Mouse (Mus musculus): ENCODE measurements around the gene Ctnnd2. TPM values are rescaled to one million over a fixed set of nuclear protein-coding genes. Genes with fewer than 3 reads are reported as not detected.
"Not testable (repeated sequence)": the region's sequence is repeated elsewhere in the genome, so short reads cannot be mapped to it uniquely, and the experiment has no call there.

Ctnnd2 gene
- 41.4 and 41.6 TPM in 2 replicates for polyA plus RNA-seq (2016; fragmentation: Nextera tagmentation; extraction: Ambion mirVana)

DNA sequence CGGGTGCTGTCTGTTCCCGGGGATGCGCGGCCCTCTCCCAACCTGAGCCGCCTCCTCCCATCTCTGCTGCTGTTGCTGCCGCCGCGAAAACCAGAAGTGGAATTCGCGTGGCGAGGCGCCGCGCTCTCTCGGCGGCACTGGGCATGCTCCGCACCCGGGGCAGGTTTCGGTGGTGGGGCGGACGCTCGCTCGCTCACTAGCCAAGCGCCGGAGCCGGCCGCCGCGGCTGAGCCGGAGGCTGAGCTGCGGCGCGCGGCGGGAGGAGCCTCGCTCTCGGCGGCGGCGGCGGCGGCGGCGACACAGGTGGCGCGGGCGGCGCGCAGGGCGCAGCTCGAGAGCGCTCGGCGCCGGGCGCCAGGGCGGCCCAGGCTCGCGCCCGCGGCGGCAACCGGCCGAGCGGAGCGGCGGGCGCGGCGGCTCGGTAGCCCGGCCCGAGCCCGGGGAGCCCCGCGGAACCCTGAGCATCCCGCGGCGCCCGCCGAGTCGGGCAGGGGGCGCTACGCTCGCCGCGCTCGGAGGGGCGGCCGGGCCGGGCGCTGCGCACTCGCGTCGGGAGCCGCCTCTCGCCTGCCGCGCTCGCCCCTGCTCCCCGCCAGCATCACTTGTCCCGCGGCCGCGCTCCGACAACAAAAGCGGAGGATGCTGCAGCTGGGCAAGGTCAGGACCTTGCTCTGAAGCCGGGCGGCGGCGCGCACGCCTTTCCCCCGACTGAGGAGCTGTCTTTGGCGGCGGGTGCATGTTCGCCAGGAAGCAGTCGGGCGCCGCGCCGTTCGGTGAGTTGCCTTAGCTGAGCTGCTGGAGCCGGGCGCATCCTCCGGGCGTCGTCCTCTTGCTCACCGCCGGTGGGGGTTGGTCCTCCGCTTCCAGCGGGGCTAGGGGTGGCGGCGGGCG lies at the start of gene Ctnnd2:
Gene Ctnnd2 (plus strand): TSS at position 203 of the 891 bp plus-strand sequence.
- H3K27me3 ChIP-seq (replicated peaks): no peaks in the 10 kb centered on the region
- under 1% methylated on average over 109 of the region's 136 CpGs for WGBS
- ATAC-seq (ENCODE audit: low FRiP score, low read depth): peak; percentile 90
- no peaks in the 10 kb centered on the region for H3K4me1 ChIP-seq
- peak within 1 kb of the TSS; percentile 82 for H3K9ac ChIP-seq
- peak within 1 kb of the TSS; percentile 96 for H3K27ac ChIP-seq
- H3K4me3 ChIP-seq: peak within 1 kb of the TSS; percentile 71
- no peaks in the 10 kb centered on the region for H3K9me3 ChIP-seq
- H3K4me2 ChIP-seq (replicated peaks): peak within 1 kb of the TSS; percentile 82
- H3K36me3 ChIP-seq: no peaks in the 10 kb centered on the region

DNA sequence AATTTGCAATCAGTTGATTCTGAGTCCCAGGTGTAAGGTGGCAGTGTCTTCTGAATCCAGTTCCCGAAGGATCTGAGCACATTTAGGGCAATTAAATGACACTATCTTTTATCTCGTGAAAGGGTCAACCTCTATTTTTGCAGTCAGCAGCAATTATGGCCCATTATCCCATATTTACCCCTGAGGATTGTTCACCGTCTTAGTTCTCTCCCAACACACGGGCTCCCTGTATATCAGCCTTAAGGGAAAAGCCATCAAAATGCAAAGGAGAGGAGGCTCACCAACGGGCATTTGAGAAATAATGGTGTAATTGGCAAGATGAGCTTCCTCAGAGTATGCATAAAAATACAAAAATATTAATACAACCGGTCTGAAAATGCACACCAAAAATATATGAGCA lies 41.7 kb upstream of the Ctnnd2 start:
- no peaks in the 10 kb centered on the region for H3K27me3 ChIP-seq (replicated peaks)
- peak; percentile 25; the same call in 1 of the 2 replicates for ATAC-seq (ENCODE audit: low FRiP score, low read depth)
- 62% methylated on average over 6 of the region's 6 CpGs for WGBS

DNA sequence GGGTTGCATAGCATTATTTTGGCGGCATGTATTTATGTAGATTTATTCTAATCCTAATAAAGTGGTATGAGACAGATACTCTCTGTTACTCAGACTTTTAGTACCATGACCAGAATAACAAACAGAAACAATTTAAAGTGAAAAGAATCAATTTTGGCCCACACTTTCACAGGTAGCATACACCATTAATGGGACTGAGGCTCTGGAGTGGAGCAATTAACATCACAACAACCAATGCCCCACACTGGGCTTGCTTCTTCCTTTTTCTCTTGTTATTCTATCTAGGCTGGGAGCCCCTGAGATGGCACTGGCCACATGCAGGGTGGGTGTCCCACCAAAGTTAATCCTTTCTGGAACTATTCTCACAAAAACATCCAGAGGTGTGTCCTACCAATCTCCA lies 32.8 kb upstream of the Ctnnd2 start:
- H3K9me3 ChIP-seq; ATAC-seq (ENCODE audit: low FRiP score, low read depth); H3K27ac ChIP-seq; H3K9ac ChIP-seq; H3K4me1 ChIP-seq; H3K27me3 ChIP-seq (replicated peaks); H3K36me3 ChIP-seq; H3K4me2 ChIP-seq (replicated peaks); H3K4me3 ChIP-seq: not testable (repeated sequence)
- 27% methylated on average over 1 of the region's 1 CpGs for WGBS

More for the DNA sequence above, 41.7 kb upstream of the Ctnnd2 start:
- H3K9ac ChIP-seq: no peak overlapping the region
- H3K36me3 ChIP-seq: no peaks in the 10 kb centered on the region
- H3K4me3 ChIP-seq: no peak overlapping the region
- H3K4me1 ChIP-seq: no peaks in the 10 kb centered on the region
- H3K4me2 ChIP-seq (replicated peaks): no peak overlapping the region
- H3K9me3 ChIP-seq: no peaks in the 10 kb centered on the region
- no peak overlapping the region for H3K27ac ChIP-seq

DNA sequence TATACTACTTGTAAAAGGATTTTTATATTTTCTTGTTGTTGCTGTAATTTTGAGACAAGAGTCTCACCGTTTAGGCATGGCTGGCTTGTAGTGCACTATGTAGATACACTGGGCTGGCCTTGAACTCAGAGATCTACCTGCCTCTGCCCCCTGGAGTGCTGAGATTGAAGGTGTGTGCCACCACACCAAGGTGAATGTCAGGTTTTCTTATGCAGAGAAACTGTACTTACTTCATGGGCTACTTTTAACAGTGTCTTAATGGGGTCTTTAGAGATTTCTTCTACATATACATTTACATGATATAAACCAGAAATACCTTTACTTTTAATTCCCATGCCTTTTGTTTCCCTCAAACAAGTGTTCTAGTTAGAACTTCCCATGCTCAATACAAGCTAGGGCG lies 27.0 kb upstream of the Ctnnd2 start:
- H3K27me3 ChIP-seq (replicated peaks): no peaks in the 10 kb centered on the region
- no peaks in the 10 kb centered on the region for H3K9me3 ChIP-seq
- H3K27ac ChIP-seq: no peak overlapping the region
- no peak overlapping the region for H3K4me2 ChIP-seq (replicated peaks)
- no peak overlapping the region for H3K9ac ChIP-seq
- WGBS: 84% methylated on average over 2 of the region's 2 CpGs
- no peaks in the 10 kb centered on the region for H3K36me3 ChIP-seq
- H3K4me3 ChIP-seq: no peak overlapping the region
- no peak for ATAC-seq (ENCODE audit: low FRiP score, low read depth)
- H3K4me1 ChIP-seq: no peaks in the 10 kb centered on the region

DNA sequence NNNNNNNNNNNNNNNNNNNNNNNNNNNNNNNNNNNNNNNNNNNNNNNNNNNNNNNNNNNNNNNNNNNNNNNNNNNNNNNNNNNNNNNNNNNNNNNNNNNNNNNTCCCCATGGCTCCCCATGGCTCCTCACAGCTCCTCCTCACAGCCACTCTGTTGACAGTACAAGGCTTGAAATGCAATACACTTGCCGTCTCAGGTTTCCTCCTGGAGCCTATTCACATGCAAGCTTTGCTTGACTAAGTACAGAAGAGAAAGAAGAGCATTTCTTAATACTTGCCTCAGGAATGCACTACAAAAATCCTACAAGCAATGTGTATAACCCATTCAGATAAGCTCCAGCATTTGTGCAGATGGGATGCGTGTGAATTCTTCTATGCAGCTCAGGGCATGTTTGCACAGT lies 20.2 kb upstream of the Ctnnd2 start:
- H3K4me2 ChIP-seq (replicated peaks): no peak overlapping the region
- no peaks in the 10 kb centered on the region for H3K4me1 ChIP-seq
- H3K9me3 ChIP-seq: no peaks in the 10 kb centered on the region
- H3K27ac ChIP-seq: no peak overlapping the region
- WGBS: 54% methylated on average over 2 of the region's 2 CpGs
- no peaks in the 10 kb centered on the region for H3K27me3 ChIP-seq (replicated peaks)
- H3K4me3 ChIP-seq: no peak overlapping the region
- no peak overlapping the region for H3K9ac ChIP-seq
- no peaks in the 10 kb centered on the region for H3K36me3 ChIP-seq
- ATAC-seq (ENCODE audit: low FRiP score, low read depth): no peak

DNA sequence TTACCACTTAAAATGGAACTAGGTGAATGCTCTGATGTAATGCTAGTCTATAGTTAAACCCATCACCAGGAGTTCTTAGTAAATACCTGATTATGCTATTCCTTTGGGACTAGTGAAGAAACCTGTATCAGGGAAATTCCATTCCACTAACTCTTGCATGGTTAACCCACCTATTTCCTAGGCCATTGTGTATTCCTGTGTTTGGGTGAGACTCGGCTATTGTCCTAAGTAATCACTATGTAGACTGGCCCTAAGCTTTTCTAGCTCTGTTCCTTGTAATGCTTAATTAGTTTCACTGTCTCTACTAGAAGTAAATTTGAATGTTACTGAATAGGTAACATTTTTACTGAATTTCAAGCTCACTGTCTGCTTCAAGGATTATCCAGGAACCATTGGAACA lies 14.4 kb upstream of the Ctnnd2 start:
- Histone ChIP-seq H3K36me3 (no peaks in the 10 kb centered on the region), H3K27ac (no peak overlapping the region), H3K4me1 (no peaks in the 10 kb centered on the region), H3K27me3 (replicated peaks) (no peaks in the 10 kb centered on the region), H3K9me3 (no peaks in the 10 kb centered on the region), H3K4me2 (replicated peaks) (no peak overlapping the region), H3K4me3 (no peak overlapping the region), H3K9ac (no peak overlapping the region)
- ATAC-seq (ENCODE audit: low FRiP score, low read depth): no peak
- 94% methylated on average over 1 of the region's 1 CpGs for WGBS

DNA sequence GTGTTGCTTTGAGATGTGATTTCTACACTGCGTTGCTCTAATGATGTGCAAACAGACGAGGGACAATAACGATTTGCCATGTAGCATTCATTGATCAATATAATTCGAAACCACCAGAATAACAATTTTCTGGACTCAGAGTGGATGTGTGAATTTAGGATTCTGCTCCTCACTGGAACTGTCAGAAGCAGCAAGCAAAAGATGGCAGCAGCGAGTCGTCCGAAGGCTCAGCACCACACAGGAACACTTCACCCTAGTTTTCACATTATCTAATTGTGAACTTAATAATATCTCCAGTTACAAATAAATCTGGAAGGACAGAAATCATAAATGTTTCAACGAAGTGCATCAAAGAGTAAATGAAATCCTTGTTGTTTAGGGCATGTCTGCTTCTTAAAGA lies 2.4 kb upstream of the Ctnnd2 start:
- H3K4me3 ChIP-seq: no peak overlapping the region
- no peaks in the 10 kb centered on the region for H3K4me1 ChIP-seq
- ATAC-seq (ENCODE audit: low FRiP score, low read depth): no peak
- no peaks in the 10 kb centered on the region for H3K9me3 ChIP-seq
- no peaks in the 10 kb centered on the region for H3K36me3 ChIP-seq
- H3K27ac ChIP-seq: no peak overlapping the region
- H3K4me2 ChIP-seq (replicated peaks): no peak overlapping the region
- no peaks in the 10 kb centered on the region for H3K27me3 ChIP-seq (replicated peaks)
- H3K9ac ChIP-seq: no peak overlapping the region
- 82% methylated on average over 8 of the region's 8 CpGs for WGBS

DNA sequence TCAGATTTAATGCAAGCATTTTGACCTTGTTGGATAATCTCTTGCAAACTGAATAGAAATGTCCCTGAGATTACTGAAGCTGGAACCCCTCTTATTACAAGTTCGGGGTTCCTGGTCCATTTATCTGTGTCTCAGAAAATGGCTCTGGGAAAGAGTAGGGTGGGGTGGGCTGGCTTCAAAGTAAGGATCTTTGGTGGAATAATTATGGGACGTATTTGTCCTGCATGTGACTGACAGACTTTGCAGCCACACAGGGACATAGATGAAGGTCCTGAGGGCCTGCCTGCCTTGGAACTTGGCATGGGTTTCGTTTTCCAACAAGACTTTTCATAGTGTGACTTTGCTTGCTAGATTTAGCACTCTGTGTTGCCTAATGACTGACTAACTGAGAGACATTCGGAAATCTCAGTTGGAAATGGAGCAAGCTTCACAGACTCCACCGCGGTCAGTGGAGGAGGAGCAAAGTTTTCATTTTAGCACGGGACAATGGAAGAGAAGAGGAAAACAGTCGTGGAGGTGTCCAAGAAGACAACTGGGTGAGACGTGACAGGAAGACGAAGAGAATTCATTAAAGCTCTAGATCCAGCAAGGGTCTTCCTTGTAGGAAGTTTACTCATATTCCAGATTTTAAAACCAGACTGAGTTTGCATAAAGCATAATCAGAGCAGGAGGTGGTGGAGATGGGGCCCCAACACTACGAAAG lies 749 bp upstream of the Ctnnd2 start:
- no peaks in the 10 kb centered on the region for H3K27me3 ChIP-seq (replicated peaks)
- peak overlapping the region; percentile 82 for H3K9ac ChIP-seq
- no peaks in the 10 kb centered on the region for H3K4me1 ChIP-seq
- H3K36me3 ChIP-seq: no peaks in the 10 kb centered on the region
- H3K9me3 ChIP-seq: no peaks in the 10 kb centered on the region
- peak overlapping the region; percentile 71 for H3K4me3 ChIP-seq
- H3K27ac ChIP-seq: peak overlapping the region; percentile 96; the same call in 1 of the 2 replicates
- WGBS: 20% methylated on average over 11 of the region's 11 CpGs
- no peak for ATAC-seq (ENCODE audit: low FRiP score, low read depth)
- peak overlapping the region; percentile 82 for H3K4me2 ChIP-seq (replicated peaks)

DNA sequence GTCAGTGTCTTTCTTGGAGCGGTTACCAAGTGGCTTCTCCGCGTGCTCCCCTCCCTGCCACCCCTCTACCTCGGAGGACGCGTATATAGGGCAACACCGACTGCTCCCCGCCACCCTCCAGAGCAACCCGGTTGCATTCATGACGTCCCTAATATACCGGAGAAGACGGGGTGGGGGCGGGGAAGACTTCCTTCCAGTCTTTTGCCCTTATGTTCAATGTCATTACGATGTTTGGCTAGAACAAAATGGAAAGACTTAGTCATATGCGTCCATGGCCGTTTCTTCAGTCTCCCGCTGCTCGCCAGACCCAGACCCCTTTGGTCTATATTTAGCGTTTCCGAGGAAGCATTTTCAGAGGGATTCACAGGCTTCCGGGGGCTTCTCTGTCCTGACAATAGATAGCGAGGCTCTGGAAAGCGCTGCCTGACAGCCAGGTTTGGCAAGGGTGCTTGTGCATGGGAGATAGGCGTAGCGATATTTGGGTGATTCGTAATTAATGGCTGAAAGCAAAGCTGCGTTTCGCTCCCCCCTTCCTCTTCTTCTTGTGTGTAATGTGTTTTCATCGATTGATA lies 1.1 kb downstream of the Ctnnd2 start:
- no peaks in the 10 kb centered on the region for H3K27me3 ChIP-seq (replicated peaks)
- peak overlapping the region; percentile 96 for H3K27ac ChIP-seq
- H3K36me3 ChIP-seq: no peaks in the 10 kb centered on the region
- H3K9ac ChIP-seq: peak overlapping the region; percentile 82
- ATAC-seq (ENCODE audit: low FRiP score, low read depth): peak; percentile 83
- peak overlapping the region; percentile 71 for H3K4me3 ChIP-seq
- WGBS: under 1% methylated on average over 29 of the region's 29 CpGs
- peak overlapping the region; percentile 82 for H3K4me2 ChIP-seq (replicated peaks)
- no peaks in the 10 kb centered on the region for H3K9me3 ChIP-seq
- no peaks in the 10 kb centered on the region for H3K4me1 ChIP-seq

DNA sequence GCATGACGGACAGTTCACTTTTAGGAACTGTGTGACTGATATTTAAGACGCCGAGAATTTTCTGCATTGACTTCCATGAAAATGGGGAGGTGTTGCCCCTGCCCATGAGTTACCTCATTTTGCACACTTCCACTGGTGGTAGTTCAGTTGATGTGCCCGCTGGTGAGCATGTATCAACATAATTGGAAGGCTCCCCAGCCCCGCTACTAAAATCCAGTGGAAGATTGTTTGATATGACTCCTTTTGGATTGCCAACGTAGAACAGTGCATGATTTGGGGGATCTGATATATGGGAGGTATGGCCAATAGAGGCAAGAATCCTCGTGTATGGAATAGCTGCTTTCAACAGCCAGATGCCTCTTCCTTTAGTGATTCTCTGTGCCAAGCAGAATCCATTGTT lies 1.9 kb downstream of the Ctnnd2 start:
- Histone ChIP-seq H3K27me3 (replicated peaks) (no peaks in the 10 kb centered on the region), H3K27ac (no peak overlapping the region), H3K36me3 (no peaks in the 10 kb centered on the region), H3K4me3 (peak overlapping the region; percentile 71), H3K9ac (peak overlapping the region; percentile 82), H3K9me3 (no peaks in the 10 kb centered on the region), H3K4me2 (replicated peaks) (peak overlapping the region; percentile 82), H3K4me1 (no peaks in the 10 kb centered on the region)
- 49% methylated on average over 7 of the region's 7 CpGs for WGBS
- ATAC-seq (ENCODE audit: low FRiP score, low read depth): no peak

DNA sequence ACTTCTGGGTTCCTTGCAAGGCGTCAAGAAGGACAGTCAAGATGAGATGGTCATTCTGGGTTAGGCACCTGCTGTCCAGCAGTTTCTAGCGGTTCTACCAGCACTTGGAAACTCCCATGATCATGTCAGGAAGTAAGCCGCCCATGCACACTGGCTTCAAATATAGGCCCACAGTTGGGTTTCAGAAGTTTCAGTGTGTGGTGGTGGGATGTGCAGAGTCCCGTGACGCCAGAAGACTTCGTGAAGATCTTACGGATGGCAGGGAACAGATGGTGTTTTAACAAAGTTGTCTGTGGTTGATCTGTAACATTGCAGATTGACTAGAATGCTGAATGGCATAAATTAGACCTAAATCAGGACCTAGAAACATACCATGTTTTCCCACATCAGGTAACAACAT lies 11.6 kb downstream of the Ctnnd2 start:
- H3K36me3 ChIP-seq: no peaks in the 10 kb centered on the region
- no peaks in the 10 kb centered on the region for H3K27me3 ChIP-seq (replicated peaks)
- 90% methylated on average over 7 of the region's 7 CpGs for WGBS
- H3K4me1 ChIP-seq: no peaks in the 10 kb centered on the region
- no peak overlapping the region for H3K4me2 ChIP-seq (replicated peaks)
- no peaks in the 10 kb centered on the region for H3K9me3 ChIP-seq
- no peak overlapping the region for H3K27ac ChIP-seq
- no peak overlapping the region for H3K4me3 ChIP-seq
- H3K9ac ChIP-seq: no peak overlapping the region
- no peak for ATAC-seq (ENCODE audit: low FRiP score, low read depth)

DNA sequence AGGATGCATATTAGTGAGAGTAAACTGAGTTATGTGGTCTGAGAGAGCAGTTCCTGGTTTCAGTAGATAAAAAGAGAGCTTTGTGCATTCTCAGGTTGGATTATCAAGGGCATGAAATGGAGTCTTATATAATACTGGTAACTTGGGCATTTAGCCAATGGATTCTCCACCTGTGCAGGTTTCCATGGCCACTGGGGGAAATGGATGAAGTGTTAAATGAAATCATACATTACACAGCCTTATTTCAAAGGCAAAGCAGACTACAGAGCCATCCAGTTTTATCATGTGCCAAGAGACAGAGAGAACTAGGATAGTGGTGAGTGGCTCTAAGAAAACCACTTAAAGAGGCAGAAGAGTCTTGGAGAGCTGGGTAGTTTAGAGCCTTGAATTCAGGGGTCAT lies 18.5 kb downstream of the Ctnnd2 start:
- no peak for ATAC-seq (ENCODE audit: low FRiP score, low read depth)
- H3K9ac ChIP-seq: no peak overlapping the region
- H3K9me3 ChIP-seq: no peaks in the 10 kb centered on the region

More for the DNA sequence above, 18.5 kb downstream of the Ctnnd2 start:
- H3K4me2 ChIP-seq (replicated peaks): no peak overlapping the region
- no peaks in the 10 kb centered on the region for H3K4me1 ChIP-seq
- no peaks in the 10 kb centered on the region for H3K36me3 ChIP-seq
- no peak overlapping the region for H3K4me3 ChIP-seq
- no peaks in the 10 kb centered on the region for H3K27me3 ChIP-seq (replicated peaks)
- no peak overlapping the region for H3K27ac ChIP-seq
